Mouse (Mus musculus) limb, embryonic 14.5 days (tissue): Measurements from ENCODE around the gene Lpgat1. TPM values are rescaled to one million over a fixed set of nuclear protein-coding genes. Genes with fewer than 3 reads are reported as not detected.

Experiments
- ATAC-seq: fragments of 200-750 bp; cut with Nextera tagmentation; 2 replicates; pipeline ENCODE4 v1.8.0; 2017; ENCODE audit warnings: low read depth, moderate number of reproducible peaks, moderate TSS enrichment; ENCODE audit not compliant: low FRiP score
- DNase-seq: peaks from one replicate; pipeline ENCODE4 v3.0.0-alpha.2; 2015; ENCODE audit warnings: low spot score
- H3K27ac ChIP-seq: fragments of 300-500 bp; sonication (generic); replicated peaks from 2 replicates; pipeline ENCODE4 v1.5.1; 2014; ENCODE audit warnings: low read depth, mild to moderate bottlenecking, low read length, moderate library complexity, mixed read lengths
- H3K27me3 ChIP-seq: fragments of 300-500 bp; sonication (generic); 2 replicates; pipeline ENCODE4 v1.6.1; 2014; ENCODE audit warnings: low read length, mixed read lengths; ENCODE audit not compliant: control insufficient read depth, insufficient read depth
- H3K36me3 ChIP-seq: fragments of 300-500 bp; sonication (generic); 2 replicates; pipeline ENCODE4 v1.6.1; 2014; ENCODE audit warnings: mild to moderate bottlenecking, low read length, moderate library complexity, mixed read lengths; ENCODE audit not compliant: control insufficient read depth, insufficient read depth
- H3K4me1 ChIP-seq: fragments of 300-500 bp; sonication (generic); 2 replicates; pipeline ENCODE4 v1.6.1; 2014; ENCODE audit warnings: antibody characterized with exemption, low read length, mixed read lengths; ENCODE audit not compliant: control insufficient read depth, insufficient read depth
- H3K4me2 ChIP-seq: fragments of 300-500 bp; sonication (generic); replicated peaks from 2 replicates; pipeline ENCODE4 v1.6.1; 2014; ENCODE audit warnings: low read depth, mild to moderate bottlenecking, low read length, moderate library complexity; ENCODE audit not compliant: severe bottlenecking
- H3K4me3 ChIP-seq: fragments of 300-500 bp; sonication (generic); replicated peaks from 2 replicates; pipeline ENCODE4 v1.5.1; 2014; ENCODE audit warnings: low read length
- H3K9ac ChIP-seq: fragments of 300-500 bp; sonication (generic); 2 replicates; pipeline ENCODE4 v1.6.1; 2014; ENCODE audit warnings: mild to moderate bottlenecking, low read depth, low read length, moderate library complexity; ENCODE audit not compliant: severe bottlenecking
- H3K9me3 ChIP-seq: fragments of 300-500 bp; sonication (generic); 2 replicates; pipeline ENCODE4 v1.6.1; 2016; ENCODE audit warnings: low read length; ENCODE audit not compliant: control insufficient read depth
- POLR2A ChIP-seq: fragments of 200-500 bp; IDR thresholded peaks from 2 replicates; pipeline ENCODE4 v1.8.0; 2012; ENCODE audit warnings: inconsistent platforms, mild to moderate bottlenecking, moderate library complexity, borderline replicate concordance; ENCODE audit not compliant: insufficient read depth, insufficient read length; ENCODE audit errors: extremely low read depth
- WGBS: fragments of 180-500 bp; shearing (Covaris S2); extraction: QIAGEN DNeasy Blood & Tissue Kit; methylation state at CpG from one replicate; pipeline ENCODE4 v1.1.7; 2014; 5-methylcytosine and 5-hydroxymethylcytosine counted together
- polyA plus RNA-seq, 2 experiments: library from polyadenylated mRNA; depleted of rRNA in 1 of 2; stranded (reverse) in 1 of 2; unstranded in 1 of 2; fragments of >200 nt; fragmentation: Nextera tagmentation in 1 of 2; extraction: Ambion mirVana in 1 of 2; gene quantifications; 2 replicates each; pipeline versions ENCODE4 v1.2.1 to v1.2.3; 2012 to 2014

Lpgat1 gene
- polyA plus RNA-seq, 2 experiments: 24.7 to 39.9 TPM

DNA sequence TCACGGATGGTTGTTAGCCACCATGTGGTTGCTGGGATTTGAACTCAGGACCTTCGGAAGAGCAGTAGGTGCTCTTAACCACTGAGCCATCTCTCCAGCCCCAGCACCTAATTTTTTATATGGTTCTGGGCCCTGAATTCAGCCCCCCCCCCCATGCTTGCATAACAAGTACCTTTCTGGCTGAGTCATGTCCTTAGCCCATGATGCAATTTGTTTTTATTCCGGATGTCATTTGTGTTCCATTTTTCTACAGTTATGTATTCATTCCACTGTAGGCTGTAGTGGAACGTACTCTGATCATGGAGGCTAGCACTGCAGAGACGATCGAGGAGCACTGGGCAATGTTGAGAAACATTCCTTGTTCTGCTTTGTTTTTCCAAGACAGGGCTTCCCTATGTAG, 115.8 kb downstream of the Lpgat1 start:
- Histone ChIP-seq H3K4me2 (no peak overlapping the region), H3K27ac (no peak overlapping the region), H3K4me3 (no peak overlapping the region), H3K4me1 (no peaks in the 10 kb centered on the region), H3K27me3 (no peaks in the 10 kb centered on the region), H3K36me3 (peaks cover 40% of the 10 kb centered on the region), H3K9ac (no peak overlapping the region), H3K9me3 (no peaks in the 10 kb centered on the region)
- no peak for TF ChIP-seq POLR2A
- 97% methylated on average over 6 of the region's 6 CpGs for WGBS
- ATAC-seq: no peak
- no peak for DNase-seq

Other genes with a start within 250 kb of the Lpgat1 start
- 27.3 and 30.0 TPM in 2 replicates for gene Dtl, start 142.3 kb upstream of the Lpgat1 start, polyA plus RNA-seq (2012; rRNA removed)
- 42.9 and 47.0 TPM in 2 replicates for gene Dtl, start 142.3 kb upstream of the Lpgat1 start, polyA plus RNA-seq (2014; fragmentation: Nextera tagmentation; extraction: Ambion mirVana)
- 61.8 and 72.5 TPM in 2 replicates for gene Ints7, start 142.2 kb upstream of the Lpgat1 start, polyA plus RNA-seq (2012; rRNA removed)
- 39.9 and 46.1 TPM in 2 replicates for gene Ints7, start 142.2 kb upstream of the Lpgat1 start, polyA plus RNA-seq (2014; fragmentation: Nextera tagmentation; extraction: Ambion mirVana)
- 11.4 and 12.8 TPM in 2 replicates for gene Nek2, start 103.6 kb downstream of the Lpgat1 start, polyA plus RNA-seq (2012; rRNA removed)
- gene Nek2, start 103.6 kb downstream of the Lpgat1 start, polyA plus RNA-seq (2014; fragmentation: Nextera tagmentation; extraction: Ambion mirVana): 25.8 and 26.2 TPM in 2 replicates
- gene Slc30a1, start 188.9 kb downstream of the Lpgat1 start, polyA plus RNA-seq (2012; rRNA removed): 6.7 and 7.3 TPM in 2 replicates
- 3.2 and 3.6 TPM in 2 replicates for gene Slc30a1, start 188.9 kb downstream of the Lpgat1 start, polyA plus RNA-seq (2014; fragmentation: Nextera tagmentation; extraction: Ambion mirVana)